Mouse (Mus musculus) embryonic facial prominence, embryonic 14.5 days (tissue): Measurements from ENCODE around the gene Sec61a2. TPM values are rescaled to one million over a fixed set of nuclear protein-coding genes. Genes with fewer than 3 reads are reported as not detected.

Source experiments
- ATAC-seq: fragments of 200-750 bp; cut with Nextera tagmentation; 2 replicates; pipeline ENCODE4 v1.8.0; 2017; ENCODE audit warnings: low read depth, moderate number of reproducible peaks, moderate TSS enrichment
- DNase-seq: peaks from one replicate; pipeline ENCODE4 v3.0.0-alpha.2; 2015; ENCODE audit warnings: low spot score
- H3K27ac ChIP-seq: fragments of 300-500 bp; sonication (generic); replicated peaks from 2 replicates; pipeline ENCODE4 v1.5.1; 2014; ENCODE audit warnings: low read depth, mild to moderate bottlenecking, low read length, moderate library complexity
- H3K27me3 ChIP-seq: fragments of 300-500 bp; sonication (generic); replicated peaks from 2 replicates; pipeline ENCODE4 v1.6.1; 2014; ENCODE audit warnings: low read length; ENCODE audit not compliant: control insufficient read depth, insufficient read depth
- H3K36me3 ChIP-seq: fragments of 300-500 bp; sonication (generic); 2 replicates; pipeline ENCODE4 v1.6.1; 2014; ENCODE audit warnings: low read length, mixed read lengths; ENCODE audit not compliant: control insufficient read depth, insufficient read depth
- H3K4me1 ChIP-seq: fragments of 300-500 bp; sonication (generic); 2 replicates; pipeline ENCODE4 v1.6.1; 2014; ENCODE audit warnings: antibody characterized with exemption, low read length; ENCODE audit not compliant: control insufficient read depth, insufficient read depth
- H3K4me2 ChIP-seq: fragments of 300-500 bp; sonication (generic); 2 replicates; pipeline ENCODE4 v1.6.1; 2014; ENCODE audit warnings: low read depth, mild to moderate bottlenecking, low read length, moderate library complexity, mixed read lengths
- H3K4me3 ChIP-seq: fragments of 300-500 bp; sonication (generic); 2 replicates; pipeline ENCODE4 v1.5.1; 2014; ENCODE audit warnings: low read depth, mild to moderate bottlenecking, low read length
- H3K9ac ChIP-seq: fragments of 300-500 bp; sonication (generic); 2 replicates; pipeline ENCODE4 v1.6.1; 2014; ENCODE audit warnings: low read depth, mild to moderate bottlenecking, low read length, moderate library complexity, mixed read lengths
- H3K9me3 ChIP-seq: fragments of 300-500 bp; sonication (generic); 2 replicates; pipeline ENCODE4 v1.6.1; 2016; ENCODE audit warnings: low read length; ENCODE audit not compliant: control insufficient read depth
- WGBS: fragments of 180-500 bp; shearing (Covaris S2); extraction: QIAGEN DNeasy Blood & Tissue Kit; methylation state at CpG from one replicate; pipeline ENCODE4 v1.1.7; 2014; 5-methylcytosine and 5-hydroxymethylcytosine counted together
- polyA plus RNA-seq: library from polyadenylated mRNA; unstranded; fragments of >200 nt; fragmentation: Nextera tagmentation; extraction: Ambion mirVana; gene quantifications from 2 replicates; pipeline ENCODE4 v1.2.1, GENCODE M21; 2014

Sec61a2 gene
- polyA plus RNA-seq, 1 experiment from 2014 or later, result 69.4 TPM

DNA sequence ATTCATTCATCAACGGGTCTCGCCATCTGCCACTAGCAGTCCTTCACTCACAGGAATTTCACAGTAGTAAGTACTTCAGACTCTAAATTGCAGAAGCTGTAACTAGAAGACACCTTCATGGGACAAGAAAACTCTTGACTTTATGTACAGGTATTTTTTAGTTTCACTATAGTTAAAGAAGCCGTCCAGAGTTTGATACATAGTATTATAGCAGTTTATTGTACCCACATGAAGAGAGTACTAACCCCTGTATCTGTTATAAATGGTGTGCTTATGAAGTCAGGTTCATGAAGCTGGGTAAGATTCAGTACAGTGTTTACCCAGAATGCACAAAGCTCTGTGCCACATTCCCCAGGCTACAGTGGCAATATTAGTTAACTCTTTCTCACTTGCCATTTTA, 32.4 kb downstream of the Sec61a2 start, which contains the start of gene Gm13199:
Gm13199 (minus strand) TSS at position 101 of the 400 bp plus-strand sequence.
- H3K4me1 ChIP-seq, result no peaks in the 10 kb centered on the region
- no peaks in the 10 kb centered on the region for H3K27me3 ChIP-seq
- no peak within 1 kb of the TSS for H3K9ac ChIP-seq
- H3K27ac ChIP-seq, result no peak within 1 kb of the TSS
- H3K36me3 ChIP-seq, result peaks cover 76% of the 10 kb centered on the region
- H3K4me3 ChIP-seq, result no peak within 1 kb of the TSS
- no peak for ATAC-seq
- 94% methylated on average over 3 of the region's 3 CpGs for WGBS
- no peak for DNase-seq
- no peak within 1 kb of the TSS for H3K4me2 ChIP-seq
- no peaks in the 10 kb centered on the region for H3K9me3 ChIP-seq

DNA sequence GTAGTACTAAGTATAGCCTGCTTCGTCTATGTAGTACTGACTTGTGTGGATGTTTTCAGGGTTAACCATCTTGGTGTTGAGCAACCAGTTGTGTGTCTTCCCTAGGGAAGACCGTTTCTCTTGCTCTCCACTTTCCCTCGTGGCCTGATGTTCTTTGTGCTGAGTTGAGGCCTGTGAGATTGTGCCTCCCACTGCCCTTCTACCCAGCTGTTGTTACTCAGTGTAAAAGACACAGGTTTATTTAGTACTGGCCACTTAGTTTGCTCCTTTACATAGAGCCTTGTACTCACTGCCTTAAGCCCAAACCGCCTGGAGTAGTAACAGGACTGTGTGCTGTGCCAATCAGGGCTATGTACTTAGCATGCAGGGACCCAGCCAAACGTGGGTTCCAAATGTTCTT, 43.4 kb downstream of the Sec61a2 start:
- no peak overlapping the region for H3K4me3 ChIP-seq
- no peaks in the 10 kb centered on the region for H3K9me3 ChIP-seq
- H3K4me1 ChIP-seq, result no peaks in the 10 kb centered on the region
- ATAC-seq, result no peak
- no peak overlapping the region for H3K9ac ChIP-seq
- H3K4me2 ChIP-seq, result no peak overlapping the region
- peaks cover 22% of the 10 kb centered on the region; the same call in 1 of the 2 replicates for H3K36me3 ChIP-seq
- H3K27me3 ChIP-seq, result no peaks in the 10 kb centered on the region
- WGBS, result 79% methylated on average over 5 of the region's 5 CpGs
- no peak overlapping the region for H3K27ac ChIP-seq
- DNase-seq, result no peak

DNA sequence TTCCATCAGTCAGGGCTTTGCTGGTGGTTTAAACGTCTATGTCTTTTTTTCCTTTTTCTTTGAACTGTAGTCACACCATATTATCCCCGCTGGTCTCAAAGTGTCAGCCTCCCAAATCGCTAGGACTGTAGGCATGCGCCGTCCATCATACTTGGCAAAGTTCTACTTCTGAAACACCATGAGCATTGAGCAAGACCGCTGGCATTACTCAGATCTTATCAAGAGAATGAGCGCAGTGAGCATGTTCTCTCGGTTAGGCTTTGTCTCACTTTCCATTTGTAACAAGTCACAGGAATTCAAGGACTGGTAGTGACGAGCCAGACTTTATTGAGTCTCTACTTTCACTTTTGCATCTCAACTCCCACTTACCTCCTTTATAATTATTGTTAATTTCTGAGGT, 44.1 kb downstream of the Sec61a2 start:
- ATAC-seq, result no peak

DNA sequence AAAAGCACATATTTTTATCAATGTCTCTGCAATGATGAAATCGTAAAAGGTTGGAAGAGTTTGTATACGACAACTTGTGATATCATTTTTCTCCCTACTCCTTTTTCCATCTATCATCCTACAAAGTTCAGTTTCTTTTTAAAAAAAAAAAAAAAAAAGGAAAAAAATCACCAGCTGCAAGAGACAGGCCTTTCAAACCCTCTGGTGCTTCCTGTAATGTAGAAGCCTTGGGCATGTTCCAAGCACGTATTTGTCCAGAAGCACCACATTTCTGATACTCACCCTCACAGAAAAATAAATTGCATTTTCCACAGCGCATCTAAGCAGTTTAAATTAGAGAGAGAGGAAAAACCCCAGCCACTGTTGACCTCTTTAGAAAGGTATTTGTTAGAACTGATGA, 49.4 kb downstream of the Sec61a2 start:
- peak overlapping the region; percentile 74 for H3K4me2 ChIP-seq
- peaks cover 12% of the 10 kb centered on the region for H3K4me1 ChIP-seq
- peak overlapping the region; percentile 77 for H3K4me3 ChIP-seq
- ATAC-seq (no peak), DNase-seq (peak; percentile 57)
- WGBS, result 21% methylated on average over 4 of the region's 4 CpGs
- peaks cover 23% of the 10 kb centered on the region for H3K36me3 ChIP-seq
- H3K9ac ChIP-seq, result peak overlapping the region; percentile 89
- no peaks in the 10 kb centered on the region for H3K27me3 ChIP-seq
- no peaks in the 10 kb centered on the region for H3K9me3 ChIP-seq
- peak overlapping the region; percentile 88 for H3K27ac ChIP-seq

More for the DNA sequence above, 44.1 kb downstream of the Sec61a2 start:
- no peak for DNase-seq
- H3K9ac ChIP-seq, result no peak overlapping the region
- no peak overlapping the region for H3K4me2 ChIP-seq
- H3K4me1 ChIP-seq, result peaks cover 6% of the 10 kb centered on the region; the same call in 1 of the 2 replicates
- WGBS, result 92% methylated on average over 9 of the region's 9 CpGs
- no peak overlapping the region for H3K4me3 ChIP-seq
- H3K36me3 ChIP-seq, result peaks cover 18% of the 10 kb centered on the region; the same call in 1 of the 2 replicates
- no peak overlapping the region for H3K27ac ChIP-seq
- H3K27me3 ChIP-seq, result no peaks in the 10 kb centered on the region
- H3K9me3 ChIP-seq, result no peaks in the 10 kb centered on the region

DNA sequence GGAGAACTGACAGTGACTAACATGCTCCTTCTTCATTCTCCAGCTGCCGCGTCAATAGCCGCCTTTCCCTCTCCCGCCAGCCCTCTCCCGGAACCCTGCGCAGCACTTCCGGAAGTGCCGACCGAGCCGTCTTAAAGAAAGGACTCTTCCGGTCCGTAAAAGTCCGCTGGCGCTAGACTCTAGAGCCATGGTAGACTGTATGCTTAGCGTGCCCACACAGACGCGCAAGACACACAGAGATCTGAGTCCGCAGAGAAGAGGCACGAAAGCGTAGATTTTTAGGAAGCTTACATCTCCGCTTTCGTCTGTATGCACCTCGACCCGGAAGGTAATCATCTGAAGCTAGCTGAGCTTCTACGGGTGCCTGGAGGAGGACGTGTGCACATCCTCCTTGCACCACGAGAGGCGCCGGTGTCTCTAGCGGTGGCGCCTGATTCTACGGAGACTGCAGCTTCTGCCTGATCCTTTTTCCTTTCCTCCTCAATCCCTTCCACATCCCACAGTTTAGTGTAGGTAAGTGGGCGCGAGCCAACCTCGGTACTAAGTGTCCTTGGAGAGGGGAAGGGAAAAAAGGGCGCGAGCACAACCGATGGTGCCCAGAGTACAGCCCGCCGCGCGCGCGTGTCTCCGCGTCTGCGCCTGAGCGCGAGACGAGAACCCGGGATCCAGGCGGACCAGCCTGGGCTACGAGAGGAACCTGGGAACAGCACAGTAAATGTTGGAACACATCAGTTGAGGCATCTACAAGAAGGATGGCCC, 50.2 kb downstream of the Sec61a2 start, which contains the start of the genes Nudt5 and Cdc123:
Nudt5 (plus strand) TSS at position 147 of the 759 bp plus-strand sequence.
Cdc123 (minus strand) TSS at position 292 of the 759 bp plus-strand sequence.
- Histone ChIP-seq H3K36me3 (peaks cover 31% of the 10 kb centered on the region), H3K9me3 (no peaks in the 10 kb centered on the region), H3K4me3 (peak within 1 kb of the TSS; percentile 77), H3K27me3 (no peaks in the 10 kb centered on the region), H3K9ac (peak within 1 kb of the TSS; percentile 89), H3K4me1 (peaks cover 12% of the 10 kb centered on the region), H3K27ac (peak within 1 kb of the TSS; percentile 88), H3K4me2 (peak within 1 kb of the TSS; percentile 74)
- ATAC-seq (peak; percentile 97), DNase-seq (peak; percentile 98)
- under 1% methylated on average over 53 of the region's 53 CpGs for WGBS

DNA sequence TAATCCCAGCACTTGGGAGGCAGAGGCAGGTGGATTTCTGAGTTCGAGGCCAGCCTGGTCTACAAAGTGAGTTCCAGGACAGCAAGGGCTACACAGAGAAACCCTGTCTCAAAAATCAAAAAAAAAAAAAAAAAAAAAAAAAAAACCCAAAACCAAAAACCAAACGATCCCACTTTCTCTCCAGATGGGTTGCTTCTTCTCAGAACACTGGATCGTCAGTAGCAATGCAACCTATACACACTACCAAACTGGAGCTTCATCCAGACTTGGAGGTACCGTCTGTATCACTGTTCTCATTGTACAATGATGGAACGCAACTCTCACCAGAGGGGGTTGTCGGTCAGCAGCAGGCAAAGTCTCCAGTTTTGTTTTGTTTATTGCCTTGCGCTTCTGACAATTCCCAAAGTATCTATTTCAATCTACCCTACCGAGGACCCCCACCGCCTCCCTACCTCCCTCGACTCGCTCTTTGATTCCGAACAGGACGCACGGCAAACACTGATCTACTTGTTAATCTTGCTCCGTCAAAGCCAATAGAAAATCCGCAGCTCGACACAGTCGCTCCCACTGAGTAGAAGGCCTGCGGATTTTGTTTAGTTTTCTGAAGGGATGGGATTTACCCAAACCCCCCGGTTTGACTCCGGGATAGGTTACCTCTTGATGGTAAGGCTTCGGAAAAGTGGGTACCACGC, 50.9 kb downstream of the Sec61a2 start:
- Histone ChIP-seq H3K36me3 (peaks cover 38% of the 10 kb centered on the region), H3K9ac (peak overlapping the region; percentile 89), H3K27me3 (no peaks in the 10 kb centered on the region), H3K4me1 (peaks cover 12% of the 10 kb centered on the region), H3K9me3 (no peaks in the 10 kb centered on the region), H3K4me3 (peak overlapping the region; percentile 77), H3K4me2 (peak overlapping the region; percentile 74), H3K27ac (peak overlapping the region; percentile 88)
- 4% methylated on average over 23 of the region's 23 CpGs for WGBS
- no peak for DNase-seq
- ATAC-seq, result peak; percentile 19; the same call in 1 of the 2 replicates

DNA sequence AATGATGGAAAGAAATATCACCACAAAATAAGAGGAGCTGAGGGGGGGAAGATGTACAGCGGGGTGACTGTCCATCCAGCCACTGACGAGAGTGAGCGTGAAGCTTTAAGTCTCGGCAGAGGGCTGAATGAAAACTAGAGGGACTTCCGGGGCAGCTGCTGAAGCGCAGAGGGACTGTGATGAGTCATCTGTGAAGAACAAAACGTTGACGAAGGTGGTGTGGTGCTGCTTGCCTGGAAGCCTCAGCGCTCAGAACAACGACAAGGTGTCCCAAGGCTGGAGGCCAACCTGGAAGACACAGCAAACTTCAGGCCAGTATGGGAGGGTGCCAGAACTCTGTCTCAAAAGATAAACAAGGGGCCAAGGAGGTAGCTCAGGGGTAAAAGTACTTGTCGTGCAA, 54.4 kb downstream of the Sec61a2 start:
- Histone ChIP-seq H3K27ac (no peak overlapping the region), H3K9ac (no peak overlapping the region), H3K4me3 (no peak overlapping the region), H3K36me3 (peaks cover 54% of the 10 kb centered on the region), H3K9me3 (no peaks in the 10 kb centered on the region), H3K4me2 (no peak overlapping the region), H3K4me1 (peaks cover 3% of the 10 kb centered on the region), H3K27me3 (no peaks in the 10 kb centered on the region)
- ATAC-seq, result no peak
- whole genome bisulfite sequencing, result 96% methylated on average over 11 of the region's 11 CpGs
- no peak for DNase-seq

DNA sequence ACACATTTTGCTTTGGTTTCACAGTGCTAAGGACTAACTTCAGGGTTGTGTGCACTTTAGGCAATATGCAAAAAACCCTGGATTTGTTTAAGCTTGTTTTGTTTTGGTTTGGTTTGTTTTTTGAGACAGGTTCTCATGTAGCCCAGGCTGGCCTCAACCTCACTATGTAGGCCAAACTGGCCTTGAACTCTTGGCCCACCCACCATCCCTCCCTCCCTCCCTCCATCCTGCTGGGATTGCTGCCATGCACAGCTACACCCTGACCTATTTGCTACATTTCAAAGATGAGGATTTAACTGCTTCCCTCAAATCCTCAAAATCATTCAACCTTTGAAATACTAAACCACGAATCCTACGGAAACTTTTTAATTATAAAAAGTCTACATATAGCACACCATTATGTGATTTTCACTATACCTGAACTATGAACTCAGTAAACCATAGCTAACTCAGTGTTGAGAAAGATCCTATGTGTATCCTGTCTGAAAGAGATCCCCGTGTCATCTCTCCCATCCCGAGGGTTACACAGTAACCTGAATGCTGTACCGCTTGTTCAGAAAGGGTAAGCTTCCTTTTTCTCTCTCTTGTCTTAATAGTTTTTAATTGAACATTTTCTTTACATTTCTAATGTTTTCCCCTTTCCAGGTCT, 69.8 kb downstream of the Sec61a2 start:
- Histone ChIP-seq H3K4me3 (no peak overlapping the region), H3K4me1 (no peaks in the 10 kb centered on the region), H3K27ac (no peak overlapping the region), H3K4me2 (no peak overlapping the region), H3K9ac (no peak overlapping the region), H3K36me3 (peaks cover 59% of the 10 kb centered on the region), H3K27me3 (no peaks in the 10 kb centered on the region), H3K9me3 (no peaks in the 10 kb centered on the region)
- no peak for DNase-seq
- ATAC-seq, result no peak
- 95% methylated on average over 5 of the region's 5 CpGs for WGBS
